Mouse (Mus musculus) bone marrow macrophage, adult 2 months (primary cell): Measurements from ENCODE around the gene Optc.

Source experiments
- CTCF ChIP-seq: IDR thresholded peaks from 2 replicates; pipeline ENCODE4 v1.5.1; 2012; ENCODE audit warnings: low read depth, mild to moderate bottlenecking, low read length, moderate library complexity
- POLR2A ChIP-seq: IDR thresholded peaks from 2 replicates; pipeline ENCODE4 v1.6.1; 2012; ENCODE audit warnings: mild to moderate bottlenecking, low read depth, low read length, borderline replicate concordance

DNA sequence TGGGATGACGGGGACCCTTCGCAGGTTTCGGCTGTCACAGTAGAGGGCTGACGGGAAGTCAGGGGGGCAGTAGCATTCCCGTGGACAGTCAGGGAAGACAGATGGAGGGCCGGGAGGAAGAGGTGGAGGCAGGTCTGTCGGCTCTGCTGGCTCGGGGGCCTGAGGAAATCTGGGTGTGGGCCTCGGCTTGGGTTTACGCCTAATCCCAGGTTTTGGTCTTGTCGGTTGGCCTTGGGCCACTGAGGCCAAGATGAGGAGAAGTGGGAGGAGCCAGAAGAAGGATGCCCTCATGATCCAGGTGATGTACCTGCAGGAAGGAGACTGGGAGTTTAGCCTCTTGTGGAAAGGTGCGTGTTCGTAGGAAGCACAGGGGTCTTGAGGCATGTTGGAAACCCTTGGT, 7.3 kb upstream of the Optc start:
- no peak for TF ChIP-seq POLR2A
- no peak for TF ChIP-seq CTCF
